Mouse (Mus musculus) subcutaneous adipose tissue, adult 2 months (tissue): ENCODE data around the gene Aff3. TPM values are rescaled to one million over a fixed set of nuclear protein-coding genes. Genes with fewer than 3 reads are reported as not detected.

Experiments used
- polyA plus RNA-seq: library from polyadenylated mRNA; depleted of rRNA; stranded (reverse); fragments of >200 nt; gene quantifications from 2 replicates; pipeline ENCODE4 v1.2.3, GENCODE M21; 2012; ENCODE audit warnings: low replicate concordance; rRNA removed

Aff3 gene
- polyA plus RNA-seq, result 3.0 and 10.5 TPM in 2 replicates

DNA sequence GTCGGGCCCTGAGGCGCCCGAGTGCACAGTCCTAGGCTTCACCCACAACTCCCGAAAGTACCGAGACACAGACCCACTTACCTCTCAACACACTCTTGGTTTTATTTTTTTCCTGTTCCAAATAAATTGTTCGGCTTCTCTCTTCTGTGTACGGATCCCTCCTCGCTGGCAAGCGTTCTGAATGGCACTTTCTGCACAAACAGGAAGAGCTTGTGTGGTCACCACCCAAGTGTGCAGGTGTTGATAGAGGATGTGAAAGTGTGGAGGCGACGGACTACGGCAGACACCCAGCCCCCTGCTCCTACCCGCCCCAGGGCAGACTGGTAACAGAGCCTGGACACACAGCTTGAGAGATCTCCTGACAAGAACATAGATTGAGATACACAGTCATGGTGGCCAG lies at the start of gene Aff3:
Gene Aff3, minus strand, starts transcription at position 179 of the 400 bp plus-strand sequence.

DNA sequence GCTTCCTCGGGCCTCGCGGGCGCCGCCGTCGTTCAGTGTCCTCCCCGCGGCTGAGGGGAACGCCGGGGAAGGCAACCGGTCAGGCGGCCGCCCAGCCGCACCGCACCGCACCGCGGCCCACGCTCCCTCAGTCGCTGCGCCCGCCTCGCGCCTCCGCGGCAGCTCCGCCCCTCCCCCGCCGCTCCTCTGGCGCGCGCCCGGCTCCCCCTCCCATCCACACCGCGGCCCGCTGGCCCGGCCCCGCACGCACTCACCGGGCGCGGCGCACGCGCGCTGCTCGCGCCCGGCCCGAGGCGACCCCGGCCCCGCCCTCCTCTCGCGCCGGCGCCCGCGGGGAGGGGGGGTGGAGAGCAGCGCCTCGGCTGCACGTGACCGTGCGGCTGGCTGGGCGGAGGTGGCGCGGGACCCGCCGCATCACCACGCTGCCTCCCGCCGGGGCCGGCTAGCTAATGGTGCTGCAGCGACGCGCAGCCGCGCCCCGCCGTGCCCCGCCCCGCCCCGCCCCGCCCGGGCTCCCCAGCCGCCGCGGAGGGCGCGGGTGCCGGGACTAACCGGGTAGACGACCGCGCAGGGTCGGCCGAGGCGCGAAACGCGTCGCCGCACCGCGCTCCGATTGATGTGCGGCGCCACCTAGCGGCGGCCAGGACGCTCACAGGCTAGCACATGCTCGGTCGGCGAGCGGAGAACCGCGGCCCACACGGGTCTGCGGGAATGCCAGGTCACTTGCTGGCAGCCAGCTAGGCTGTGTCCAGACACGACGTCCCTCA lies 535.1 kb downstream of the Aff3 start, which contains the start of gene Rev1:
Gene Rev1, minus strand, starts transcription at position 301 of the 767 bp plus-strand sequence.

Other genes with a start within 250 kb of the Aff3 start
- gene Lonrf2, start 171.8 kb upstream of the Aff3 start, polyA plus RNA-seq, result 0.73 and 4.6 TPM in 2 replicates
- 0.44 and 3.3 TPM in 2 replicates for gene Chst10, start 233.2 kb upstream of the Aff3 start, polyA plus RNA-seq